Comparison of ENCODE assay signal across 21 mouse cellular contexts in the genomic region with DNA sequence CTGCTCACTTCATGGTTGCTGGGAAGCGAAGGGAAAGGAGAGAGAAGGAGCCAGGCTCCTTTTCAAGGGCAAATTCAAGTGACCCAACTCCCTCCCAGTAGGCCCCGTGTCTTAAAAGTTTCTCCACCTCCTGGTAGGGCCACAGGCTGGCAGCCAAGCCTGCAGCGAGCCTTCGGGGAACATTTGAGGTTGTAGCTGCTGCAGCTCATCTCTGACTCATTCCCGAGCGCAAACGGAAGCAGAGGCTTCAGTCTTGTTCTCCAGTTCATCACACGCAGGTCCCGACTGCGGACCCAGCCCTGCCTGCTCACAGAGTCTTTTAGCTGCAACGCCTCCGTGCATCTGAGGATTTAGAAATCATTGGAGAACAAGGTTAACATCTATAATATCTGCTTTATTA.
DNase-seq lines count a peak whose midpoint lies in the region; TF ChIP-seq lines count a peak whose summit lies in the region.
"Had no signal": no experiment of that assay in that cellular context is flagged by ENCODE, and none has a peak within 500 bp of the region (broad histone marks: within the 10 kb centered on the region; RNA-seq: fewer than 3 reads in every experiment).

No protein-coding gene starts in this region.

- peak; percentile 43 for DNase-seq in heart, adult 11 months
- DNase-seq in heart, adult 8-10 months (ENCODE audit: low spot score), result no peak
- DNase-seq in kidney, postnatal 10 days, result peak; percentile 12
- no peak for DNase-seq in kidney, adult 2 months
- DNase-seq in adrenal gland, postnatal 14 days, result peak; percentile 54
- peak; percentile 20 for DNase-seq in fibroblast of lung, adult 2 months (ENCODE audit: low read depth)
- no peak for DNase-seq in layer of hippocampus, postnatal 36 days
- DNase-seq in ovary, postnatal 36 days (ENCODE audit: low spot score), result no peak
- DNase-seq: cerebellum, adult 2 months; cerebellum, postnatal 36 days; kidney, adult 8-10 months; kidney, postnatal 25 days; lung, adult 2 months; right cerebral cortex, postnatal 4 days had no signal

- no peak for TF ChIP-seq CTCF in kidney, adult 2 months (conservative IDR thresholded peaks at IDR 0.05; ENCODE audit: insufficient read depth, insufficient read length, low read depth, low read length)

- H3K27me3 ChIP-seq in kidney, adult 2 months (replicated peaks; ENCODE audit: control insufficient read depth, insufficient read depth, low read length), result no peaks in the 10 kb centered on the region
- H3K27me3 ChIP-seq: hindbrain, embryonic 13.5 days; limb, embryonic 12.5 days; liver, embryonic 12.5 days; megakaryocyte, embryonic 14.5 days; midbrain, embryonic 15.5 days had no signal

- TF ChIP-seq POLR2A in kidney, adult 2 months (IDR thresholded peaks at IDR 0.05; ENCODE audit: low read depth, low read length), result no peak

- H3K4me1 ChIP-seq in kidney, adult 2 months (ENCODE audit: control insufficient read depth, insufficient read depth, low read length), result no peaks in the 10 kb centered on the region
- H3K4me1 ChIP-seq: limb, embryonic 12.5 days; liver, embryonic 12.5 days; megakaryocyte, embryonic 14.5 days; midbrain, embryonic 15.5 days had no signal

- H3K4me3 ChIP-seq in kidney, adult 2 months (ENCODE audit: insufficient read depth, low read depth, low read length), result no peak overlapping the region
- H3K4me3 ChIP-seq: hindbrain, embryonic 13.5 days; limb, embryonic 12.5 days; liver, embryonic 12.5 days; megakaryocyte, embryonic 14.5 days; midbrain, embryonic 15.5 days; myocyte had no signal

- no peak overlapping the region for H3K27ac ChIP-seq in kidney, adult 2 months (ENCODE audit: insufficient read depth, low read depth, low read length)
- H3K27ac ChIP-seq: hindbrain, embryonic 13.5 days; limb, embryonic 12.5 days; liver, embryonic 12.5 days; midbrain, embryonic 15.5 days; stomach, postnatal 0 days had no signal

- H3K36me3 ChIP-seq in kidney, adult 2 months (ENCODE audit: control insufficient read depth, insufficient read depth, low read length), result no peaks in the 10 kb centered on the region
- H3K36me3 ChIP-seq: hindbrain, embryonic 13.5 days; limb, embryonic 12.5 days; liver, embryonic 12.5 days; midbrain, embryonic 15.5 days had no signal

- 92% methylated on average over 12 of the region's 12 CpGs for WGBS in kidney, adult 2 months

Comparison
In these comparisons a context has a peak if more than half of its experiments do, and no peak if none do; other contexts are left out.
1. DNase-seq: peak in heart, adult 11 months (single experiment), kidney, postnatal 10 days (single experiment), adrenal gland, postnatal 14 days (single experiment) and fibroblast of lung, adult 2 months (single experiment); none in heart, adult 8-10 months (single experiment), kidney, adult 2 months (single experiment), layer of hippocampus, postnatal 36 days (0 of 2) and ovary, postnatal 36 days (single experiment).